Comparison of ENCODE assay signal across 26 mouse cellular contexts in the genomic region with DNA sequence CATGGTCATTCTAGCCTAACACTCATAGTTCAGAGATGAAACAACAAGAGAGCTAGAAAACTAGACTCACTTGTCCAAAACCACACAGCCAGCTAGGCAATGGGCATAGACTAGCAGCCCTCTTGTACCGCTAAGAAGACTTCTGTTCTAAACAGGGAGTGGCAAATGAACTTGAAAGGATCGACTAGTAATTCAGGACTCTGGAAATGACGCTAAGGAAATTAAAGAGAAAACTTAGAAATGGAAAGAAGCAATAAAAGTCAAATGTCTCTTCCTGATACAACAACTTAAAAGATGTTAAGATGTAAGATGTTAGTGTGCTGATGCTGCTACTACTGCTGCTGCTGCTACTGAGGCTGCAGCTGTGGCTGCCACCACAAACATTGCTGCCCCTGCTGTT.
A peak's percentile ranks its signal among the peaks of the same experiment; 100 is the strongest.
DNase-seq lines count a peak whose midpoint lies in the region; ATAC-seq lines count a peak whose summit lies in the region.
"Had no signal": no experiment of that assay in that cellular context is flagged by ENCODE, and none has a peak within 500 bp of the region (broad histone marks: within the 10 kb centered on the region; RNA-seq: fewer than 3 reads in every experiment).

No protein-coding gene starts in this region.

- H3K4me3 ChIP-seq in forebrain, embryonic 14.5 days (ENCODE audit: low read depth, low read length): no peak overlapping the region
- H3K4me3 ChIP-seq in hindbrain, embryonic 16.5 days (ENCODE audit: low read length): no peak overlapping the region
- H3K4me3 ChIP-seq: forebrain, embryonic 10.5 days; forebrain, embryonic 13.5 days; gastrocnemius, adult 2 months; hindbrain, embryonic 12.5 days; hindbrain, embryonic 15.5 days had no signal

- H3K9ac ChIP-seq in forebrain, embryonic 14.5 days (ENCODE audit: low read length): no peak overlapping the region
- no peak overlapping the region for H3K9ac ChIP-seq in hindbrain, embryonic 16.5 days (ENCODE audit: low read depth, low read length)
- H3K9ac ChIP-seq: forebrain, embryonic 13.5 days; forebrain, postnatal 0 days; hindbrain, embryonic 12.5 days; hindbrain, embryonic 15.5 days had no signal

- no peaks in the 10 kb centered on the region for H3K9me3 ChIP-seq in forebrain, embryonic 14.5 days (replicated peaks; ENCODE audit: control insufficient read depth, low read length)
- no peaks in the 10 kb centered on the region for H3K9me3 ChIP-seq in hindbrain, embryonic 16.5 days (ENCODE audit: control insufficient read depth, low read length)
- H3K9me3 ChIP-seq: forebrain, embryonic 10.5 days; G1E; hindbrain, embryonic 12.5 days; hindbrain, embryonic 15.5 days had no signal

- peak; percentile 48 for ATAC-seq in CD4-positive, CD25-positive, alpha-beta regulatory T cell, adult 4 months
- ATAC-seq in inflammation-experienced regulatory T-cells, adult 6 months: peak; percentile 41
- ATAC-seq in forebrain, embryonic 14.5 days: no peak
- no peak for ATAC-seq in hindbrain, embryonic 16.5 days
- ATAC-seq: forebrain, embryonic 13.5 days; forebrain, postnatal 0 days; Patski had no signal

- H3K4me2 ChIP-seq in forebrain, embryonic 14.5 days (ENCODE audit: low read length): no peak overlapping the region
- H3K4me2 ChIP-seq in hindbrain, embryonic 16.5 days (ENCODE audit: low read length): no peak overlapping the region
- H3K4me2 ChIP-seq: forebrain, embryonic 13.5 days; heart, embryonic 11.5 days; hindbrain, embryonic 12.5 days; hindbrain, embryonic 15.5 days had no signal

- H3K4me1 ChIP-seq in forebrain, embryonic 14.5 days (ENCODE audit: control insufficient read depth, insufficient read depth, low read length): no peaks in the 10 kb centered on the region
- H3K4me1 ChIP-seq in hindbrain, embryonic 16.5 days (ENCODE audit: control insufficient read depth, insufficient read depth, low read depth, low read length): no peaks in the 10 kb centered on the region
- H3K4me1 ChIP-seq: forebrain, embryonic 10.5 days; forebrain, embryonic 13.5 days; hindbrain, embryonic 12.5 days; hindbrain, embryonic 15.5 days had no signal

- H3K36me3 ChIP-seq in forebrain, embryonic 14.5 days (ENCODE audit: control insufficient read depth, insufficient read depth, low read length): no peaks in the 10 kb centered on the region
- no peaks in the 10 kb centered on the region for H3K36me3 ChIP-seq in hindbrain, embryonic 16.5 days (ENCODE audit: control insufficient read depth, insufficient read depth, low read length)
- H3K36me3 ChIP-seq: forebrain, embryonic 10.5 days; G1E; hindbrain, embryonic 12.5 days; hindbrain, embryonic 15.5 days had no signal

- peak; percentile 61 for DNase-seq in thymus, postnatal 0 days (ENCODE audit: low spot score)
- DNase-seq in thymus, adult 18-20 months: no peak
- peak; percentile 62 for DNase-seq in CD4-positive helper T cell, adult 2 months (ENCODE audit: low read depth, low spot score)
- DNase-seq in forebrain, embryonic 14.5 days (ENCODE audit: low spot score): no peak
- DNase-seq: adrenal gland, adult 8-10 months; adrenal gland, postnatal 25 days; B cell, adult 2 months; cerebellum, adult 11-12 months; cerebellum, adult 8-10 months; cerebellum, postnatal 10 days; cerebellum, postnatal 36 days; forebrain, postnatal 0 days; gastrocnemius, adult 2 months; gastrocnemius, postnatal 14 days; heart, adult 11 months had no signal

- 95% methylated on average over 3 of the region's 3 CpGs for WGBS in forebrain, embryonic 14.5 days
- WGBS in hindbrain, embryonic 16.5 days: 92% methylated on average over 3 of the region's 3 CpGs

- no peaks in the 10 kb centered on the region for H3K27me3 ChIP-seq in forebrain, embryonic 14.5 days (replicated peaks; ENCODE audit: control insufficient read depth, insufficient read depth, low read length)
- no peaks in the 10 kb centered on the region for H3K27me3 ChIP-seq in hindbrain, embryonic 16.5 days (replicated peaks; ENCODE audit: control insufficient read depth, insufficient read depth, low read length)
- H3K27me3 ChIP-seq: CH12.LX; forebrain, embryonic 13.5 days; hindbrain, embryonic 12.5 days; hindbrain, embryonic 15.5 days; Patski had no signal

- H3K27ac ChIP-seq in forebrain, embryonic 14.5 days (ENCODE audit: low read depth, low read length): no peak overlapping the region
- H3K27ac ChIP-seq in hindbrain, embryonic 16.5 days (ENCODE audit: low read depth, low read length): no peak overlapping the region
- H3K27ac ChIP-seq: forebrain, embryonic 10.5 days; forebrain, embryonic 13.5 days; gastrocnemius, adult 2 months; hindbrain, embryonic 12.5 days; hindbrain, embryonic 15.5 days had no signal

Comparison
In these comparisons a context has a peak if more than half of its experiments do, and no peak if none do; other contexts are left out.
1. DNase-seq: peak in thymus, postnatal 0 days (single experiment) and CD4-positive helper T cell, adult 2 months (single experiment); none in thymus, adult 18-20 months (0 of 2) and forebrain, embryonic 14.5 days (single experiment).
2. ATAC-seq: peak in CD4-positive, CD25-positive, alpha-beta regulatory T cell, adult 4 months (single experiment) and inflammation-experienced regulatory T-cells, adult 6 months (single experiment); none in forebrain, embryonic 14.5 days (single experiment) and hindbrain, embryonic 16.5 days (single experiment).